Mouse (Mus musculus) CH12.LX (cell line): ENCODE results near the gene Chrnd. TPM values are rescaled to one million over a fixed set of nuclear protein-coding genes. Genes with fewer than 3 reads are reported as not detected.

Experiments used
- DNase-seq: peaks from one replicate; pipeline ENCODE4 v3.0.0-alpha.2; 2013; ENCODE audit errors: extremely low read depth
- H3K27ac ChIP-seq: 2 replicates; pipeline ENCODE4 v1.5.1; 2012; ENCODE audit warnings: low read depth, mild to moderate bottlenecking, control low read depth, moderate library complexity; ENCODE audit not compliant: insufficient read depth
- H3K27me3 ChIP-seq: replicated peaks from 2 replicates; pipeline ENCODE3; 2012; ENCODE audit warnings: inconsistent platforms
- H3K36me3 ChIP-seq, 2 experiments: replicated peaks in 1 of 2; 2 replicates each; pipeline versions ENCODE3 to v1.6.1; 2012; ENCODE audit warnings: inconsistent platforms in 1 of 2, low read length in 1 of 2, mild to moderate bottlenecking in 1 of 2, mixed read lengths in 1 of 2, moderate library complexity in 1 of 2; ENCODE audit not compliant: control insufficient read depth in 1 of 2, insufficient read depth in 1 of 2
- H3K4me1 ChIP-seq, 2 experiments: 2 replicates each; pipeline ENCODE4 v1.6.1; 2012; ENCODE audit warnings: inconsistent platforms in 1 of 2, moderate library complexity in 1 of 2; ENCODE audit not compliant: insufficient read depth in 2 of 2, control insufficient read depth in 1 of 2
- H3K4me2 ChIP-seq: 2 replicates; pipeline ENCODE4 v1.6.1; 2012; ENCODE audit warnings: low read depth, mild to moderate bottlenecking, control low read depth; ENCODE audit not compliant: poor library complexity, insufficient read depth, severe bottlenecking
- H3K4me3 ChIP-seq, 3 experiments: fragments of 150-350 bp in 1 of 3; sonication (generic) in 1 of 3; replicated peaks in 1 of 3; 2 replicates each; pipeline versions ENCODE3 to v1.5.1; 2011 to 2012; ENCODE audit warnings: low read depth in 2 of 3, low read length in 2 of 3, mild to moderate bottlenecking in 2 of 3, moderate library complexity in 2 of 3, control low read depth in 1 of 3, improper control_type of control experiment in 1 of 3, inconsistent platforms in 1 of 3, mixed read lengths in 1 of 3; ENCODE audit not compliant: poor library complexity in 1 of 3
- H3K79me2 ChIP-seq: replicated peaks from 2 replicates; pipeline ENCODE4 v1.6.1; 2012; ENCODE audit warnings: mild to moderate bottlenecking, moderate library complexity; ENCODE audit not compliant: control insufficient read depth, poor library complexity, insufficient read depth, severe bottlenecking; ENCODE audit errors: extremely low read depth
- H3K9ac ChIP-seq: 2 replicates; pipeline ENCODE4 v1.6.1; 2012; ENCODE audit warnings: low read depth, mild to moderate bottlenecking, control low read depth, moderate library complexity; ENCODE audit not compliant: insufficient read depth
- H3K9me3 ChIP-seq: replicated peaks from 2 replicates; pipeline ENCODE3; 2012; ENCODE audit warnings: low read length, inconsistent platforms, mixed read lengths
- BHLHE40 ChIP-seq: IDR thresholded peaks from 2 replicates; pipeline ENCODE4 v1.6.1; 2011; ENCODE audit warnings: mild to moderate bottlenecking, low read depth, low read length, improper control_type of control experiment
- CHD2 ChIP-seq: IDR thresholded peaks from 2 replicates; pipeline ENCODE4 v1.6.1; 2011; ENCODE audit warnings: low read length, improper control_type of control experiment
- CTCF ChIP-seq, 2 experiments: IDR thresholded peaks in 1 of 2; conservative IDR thresholded peaks in 1 of 2; 2 replicates each; pipeline ENCODE4 v1.5.1; 2011 to 2012; ENCODE audit warnings: low read depth in 2 of 2, low read length in 2 of 2, improper control_type of control experiment in 1 of 2, inconsistent platforms in 1 of 2, mild to moderate bottlenecking in 1 of 2, moderate library complexity in 1 of 2
- EP300 ChIP-seq: IDR thresholded peaks from 2 replicates; pipeline ENCODE4 v1.6.1; 2011; ENCODE audit warnings: low read length, improper control_type of control experiment
- GABPA ChIP-seq: IDR thresholded peaks from 2 replicates; pipeline ENCODE4 v1.6.1; 2012; ENCODE audit warnings: low read depth, low read length, improper control_type of control experiment, inconsistent platforms; ENCODE audit not compliant: insufficient replicate concordance
- HCFC1 ChIP-seq: IDR thresholded peaks from 2 replicates; pipeline ENCODE4 v1.6.1; 2012; ENCODE audit warnings: low read depth, mild to moderate bottlenecking, inconsistent platforms, low read length, improper control_type of control experiment
- IRF4 ChIP-seq: IDR thresholded peaks from 2 replicates; pipeline ENCODE4 v1.6.1; 2014; ENCODE audit warnings: low read depth, mild to moderate bottlenecking, inconsistent platforms, low read length, improper control_type of control experiment
- JUN ChIP-seq: IDR thresholded peaks from 2 replicates; pipeline ENCODE4 v1.6.1; 2011; ENCODE audit warnings: low read depth, mild to moderate bottlenecking, low read length, improper control_type of control experiment, moderate library complexity; ENCODE audit not compliant: insufficient read depth
- MAX ChIP-seq: IDR thresholded peaks from 2 replicates; pipeline ENCODE4 v1.6.1; 2011; ENCODE audit warnings: low read length, improper control_type of control experiment
- MEF2A ChIP-seq: IDR thresholded peaks from 2 replicates; pipeline ENCODE4 v1.6.1; 2014; ENCODE audit warnings: low read depth, mild to moderate bottlenecking, inconsistent platforms, low read length, improper control_type of control experiment, borderline replicate concordance
- MYC ChIP-seq: IDR thresholded peaks from 2 replicates; pipeline ENCODE4 v1.6.1; 2011; ENCODE audit warnings: low read depth, mild to moderate bottlenecking, improper control_type of control experiment, low read length
- POLR2A ChIP-seq: IDR thresholded peaks from 2 replicates; pipeline ENCODE4 v1.6.1; 2011; ENCODE audit warnings: low read depth, mild to moderate bottlenecking, improper control_type of control experiment, low read length
- RCOR1 ChIP-seq: conservative IDR thresholded peaks from 2 replicates; pipeline ENCODE4 v1.6.1; 2012; ENCODE audit warnings: low read depth, mild to moderate bottlenecking, inconsistent platforms, low read length, improper control_type of control experiment
- SMC3 ChIP-seq: IDR thresholded peaks from 2 replicates; pipeline ENCODE4 v1.6.1; 2011; ENCODE audit warnings: low read depth, low read length, improper control_type of control experiment
- TBP ChIP-seq: conservative IDR thresholded peaks from 2 replicates; pipeline ENCODE4 v1.6.1; 2011; ENCODE audit warnings: low read depth, low read length, improper control_type of control experiment
- TCF12 ChIP-seq: IDR thresholded peaks from 2 replicates; pipeline ENCODE4 v1.6.1; 2014; ENCODE audit warnings: low read depth, mild to moderate bottlenecking, inconsistent platforms, low read length, improper control_type of control experiment
- UBTF ChIP-seq: IDR thresholded peaks from 2 replicates; pipeline ENCODE4 v1.6.1; 2012; ENCODE audit warnings: low read depth, mild to moderate bottlenecking, inconsistent platforms, low read length, improper control_type of control experiment, moderate library complexity
- USF1 ChIP-seq: IDR thresholded peaks from 2 replicates; pipeline ENCODE4 v1.6.1; 2014; ENCODE audit warnings: low read depth, mild to moderate bottlenecking, inconsistent platforms, low read length, improper control_type of control experiment
- ZC3H11A ChIP-seq: IDR thresholded peaks from 2 replicates; pipeline ENCODE4 v1.6.1; 2012; ENCODE audit warnings: low read depth, mild to moderate bottlenecking, inconsistent platforms, low read length, improper control_type of control experiment
- ZKSCAN1 ChIP-seq: IDR thresholded peaks from 2 replicates; pipeline ENCODE4 v1.6.1; 2012; ENCODE audit warnings: low read depth, inconsistent platforms, low read length, improper control_type of control experiment, borderline replicate concordance
- ZMIZ1 ChIP-seq: IDR thresholded peaks from 2 replicates; pipeline ENCODE4 v1.6.1; 2012; ENCODE audit warnings: low read depth, mild to moderate bottlenecking, inconsistent platforms, low read length, improper control_type of control experiment
- dilution Hi-C: fragments of 300-500 bp; cut with MboI; formaldehyde crosslinking; loops from 2 replicates; pipeline ENCODE4 v1.14.3; 2020; ENCODE audit warnings: low sequenced_read_pairs; ENCODE audit not compliant: extremely low pct_unique_long_range_greater_than_20kb, extremely low pct_ligation_motif_present
- in situ Hi-C: fragments of 300-500 bp; cut with MboI; formaldehyde crosslinking; loops from 3 replicates; pipeline ENCODE4 v1.14.3; 2019; ENCODE audit warnings: low sequenced_read_pairs, low pct_ligation_motif_present, low pct_unique_long_range_greater_than_20kb, mixed read lengths
- polyA plus RNA-seq: library from polyadenylated mRNA; unstranded; fragments of >175 nt; gene quantifications from 2 replicates; pipeline ENCODE4 v1.2.1, GENCODE M21; 2012; ENCODE audit warnings: low read depth; ENCODE audit not compliant: insufficient read length
- total RNA-seq, 2 experiments: library from RNA; depleted of rRNA; stranded (reverse); fragments of 300-350 nt in 1 of 2; fragments of >200 nt in 1 of 2; gene quantifications; 2 replicates each; pipeline ENCODE4 v1.2.3; 2012 to 2014

Chrnd gene
- total and polyA plus RNA-seq, 3 experiments: 0.13 TPM; not detected in 2

DNA sequence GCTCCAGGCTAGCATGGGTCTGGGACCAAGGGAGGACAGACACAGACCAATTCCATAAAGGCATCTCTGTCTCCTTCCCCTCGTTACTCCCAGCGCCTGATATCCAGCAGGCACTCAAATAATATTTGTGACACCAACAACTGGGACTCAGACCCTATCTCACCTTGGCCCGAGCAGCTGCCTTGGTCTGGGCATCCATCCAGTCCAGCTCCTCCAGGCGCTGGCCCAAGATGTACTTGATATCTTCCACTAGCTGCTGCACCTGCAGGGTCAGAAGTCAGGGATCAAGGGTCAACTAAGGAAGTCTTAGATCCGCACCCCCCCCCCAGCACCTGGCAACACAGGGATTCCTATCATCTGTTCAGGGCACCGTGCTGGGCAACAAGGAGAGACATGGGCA is 39.1 kb upstream of the Chrnd start:
- DNase-seq: no peak
- TF ChIP-seq SMC3 (no peak), GABPA (no peak), TCF12 (no peak), MYC (no peak), RCOR1 (no peak), ZKSCAN1 (no peak), HCFC1 (no peak), ZC3H11A (no peak), MEF2A (no peak), IRF4 (no peak), POLR2A (no peak), TBP (no peak), MAX (no peak), CHD2 (no peak), UBTF (no peak), JUN (no peak), CTCF (conservative IDR thresholded peaks at IDR 0.05 in 1 of 2, IDR thresholded peaks at IDR 0.05 in 1 of 2; ENCODE audit: low read depth in 2 of 2, low read length in 2 of 2) (no peak)
- in situ Hi-C loops: no loop called here
- Histone ChIP-seq H3K4me2 (no peak overlapping the region), H3K27ac (no peak overlapping the region), H3K79me2 (no peaks in the 10 kb centered on the region), H3K4me1 (no peaks in the 10 kb centered on the region), H3K36me3 (no peaks in the 10 kb centered on the region), H3K4me3 (no peak overlapping the region), H3K9me3 (peaks cover 19% of the 10 kb centered on the region), H3K27me3 (peaks cover 42% of the 10 kb centered on the region), H3K9ac (no peak overlapping the region)
- dilution Hi-C loops: no loop called here

DNA sequence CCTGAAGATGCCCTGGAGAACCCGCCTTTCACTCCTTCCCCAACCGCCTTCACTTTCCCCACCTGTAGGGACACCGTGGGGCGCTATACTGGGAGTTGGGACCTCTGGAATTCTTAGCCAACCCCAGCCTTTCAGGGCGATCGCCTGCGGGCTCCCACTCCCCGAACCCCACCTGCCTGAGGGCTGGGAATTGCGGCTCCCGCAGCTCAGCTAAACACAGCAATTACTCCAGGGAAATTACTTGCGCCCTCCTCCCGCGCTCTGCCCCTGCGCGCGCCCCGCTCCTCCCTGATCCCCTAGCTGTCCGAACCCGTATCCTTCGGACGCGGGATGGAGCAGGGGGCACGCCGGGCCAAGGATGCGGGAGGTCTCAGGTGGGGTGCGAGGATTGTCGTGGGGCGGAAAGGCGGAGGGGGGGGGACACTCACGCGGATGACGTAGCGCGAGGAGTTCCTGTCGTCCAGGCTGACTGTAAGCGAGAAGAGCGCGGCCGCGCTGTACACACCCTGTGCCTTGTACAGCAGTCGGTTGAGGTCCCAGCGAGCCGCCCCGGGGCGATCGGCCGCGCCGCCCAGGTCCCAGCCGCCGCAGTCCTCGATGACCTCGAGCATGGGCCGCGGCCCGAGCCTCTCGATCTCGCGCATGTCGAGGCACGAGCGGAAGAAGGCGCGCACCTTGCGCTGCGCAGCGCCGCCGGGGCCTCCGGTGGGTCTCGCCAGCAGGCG is 36.5 kb upstream of the Chrnd start:
- no peak for DNase-seq
- H3K4me3 ChIP-seq: no peak overlapping the region
- TF ChIP-seq EP300 (no peak), USF1 (no peak), RCOR1 (no peak), BHLHE40 (no peak), GABPA (no peak), ZMIZ1 (no peak), CTCF (conservative IDR thresholded peaks at IDR 0.05 in 1 of 2, IDR thresholded peaks at IDR 0.05 in 1 of 2; ENCODE audit: low read depth in 2 of 2, low read length in 2 of 2) (no peak)
- peaks cover 19% of the 10 kb centered on the region for H3K9me3 ChIP-seq
- in situ Hi-C loops (no loop called here), dilution Hi-C loops (no loop called here)
- H3K4me2 ChIP-seq: no peak overlapping the region
- H3K36me3 ChIP-seq: no peaks in the 10 kb centered on the region
- H3K79me2 ChIP-seq: no peaks in the 10 kb centered on the region
- no peaks in the 10 kb centered on the region for H3K4me1 ChIP-seq
- H3K27ac ChIP-seq: no peak overlapping the region
- peaks cover 38% of the 10 kb centered on the region for H3K27me3 ChIP-seq
- H3K9ac ChIP-seq: no peak overlapping the region
